Mouse (Mus musculus) heart, postnatal 0 days (tissue): Measurements from ENCODE around the gene Mrps15.

ENCODE experiments used
- CTCF ChIP-seq: IDR thresholded peaks from 2 replicates; pipeline ENCODE4 v1.5.1; 2016; ENCODE audit warnings: antibody characterized with exemption, control low read depth, low read depth
- EP300 ChIP-seq: IDR thresholded peaks from 2 replicates; pipeline ENCODE4 v1.6.1; 2016; ENCODE audit warnings: antibody characterized with exemption, low read depth

- TF ChIP-seq EP300 (no peak), CTCF (no peak)
These were observed 37.7 kb downstream of the Mrps15 start for GRCm38 (mm10) chr4:126084382-126084781.
